Mouse (Mus musculus): ENCODE results near the gene Zcchc3.

GRCm38 (mm10) chr2:152399122-152399542 lies 15.7 kb downstream of the Zcchc3 start:
- no peak for TF ChIP-seq POLR2A (IDR thresholded peaks at IDR 0.05; ENCODE audit: insufficient read depth, low read depth, low read length)
- TF ChIP-seq CTCF (IDR thresholded peaks at IDR 0.05; ENCODE audit: insufficient read depth, low read depth, low read length), result no peak

All from olfactory bulb, adult 2 months (tissue).